Mouse (Mus musculus) liver, embryonic 16.5 days (tissue): Measurements from ENCODE around the gene Bmi1. TPM values are rescaled to one million over a fixed set of nuclear protein-coding genes. Genes with fewer than 3 reads are reported as not detected.

Experiments
- ATAC-seq: fragments of 200-750 bp; cut with Nextera tagmentation; 2 replicates; pipeline ENCODE4 v1.8.0; 2017; ENCODE audit warnings: low read depth, mild to moderate bottlenecking, moderate number of reproducible peaks, moderate library complexity
- H3K27ac ChIP-seq: fragments of 300-500 bp; sonication (generic); 2 replicates; pipeline ENCODE4 v1.5.1; 2014; ENCODE audit warnings: mild to moderate bottlenecking, low read length
- H3K27me3 ChIP-seq: fragments of 300-500 bp; sonication (generic); 2 replicates; pipeline ENCODE4 v1.6.1; 2014; ENCODE audit warnings: low read depth, low read length, mixed read lengths; ENCODE audit not compliant: control insufficient read depth, insufficient read depth
- H3K36me3 ChIP-seq: fragments of 300-500 bp; sonication (generic); 2 replicates; pipeline ENCODE4 v1.6.1; 2014; ENCODE audit warnings: mild to moderate bottlenecking; ENCODE audit not compliant: control insufficient read depth, insufficient read depth
- H3K4me1 ChIP-seq: fragments of 300-500 bp; sonication (generic); 2 replicates; pipeline ENCODE4 v1.6.1; 2014; ENCODE audit warnings: low read depth, low read length, mixed read lengths; ENCODE audit not compliant: control insufficient read depth
- H3K4me2 ChIP-seq: fragments of 300-500 bp; sonication (generic); 2 replicates; pipeline ENCODE4 v1.6.1; 2014; ENCODE audit warnings: low read depth, low read length, mixed read lengths
- H3K4me3 ChIP-seq: fragments of 300-500 bp; sonication (generic); 2 replicates; pipeline ENCODE4 v1.5.1; 2014; ENCODE audit warnings: low read depth, mild to moderate bottlenecking, low read length
- H3K9ac ChIP-seq: fragments of 300-500 bp; sonication (generic); 2 replicates; pipeline ENCODE4 v1.6.1; 2014; ENCODE audit warnings: low read depth, low read length
- H3K9me3 ChIP-seq: fragments of 300-500 bp; sonication (generic); replicated peaks from 2 replicates; pipeline ENCODE4 v1.6.1; 2016; ENCODE audit warnings: low read length; ENCODE audit not compliant: control insufficient read depth
- WGBS: fragments of 180-500 bp; shearing (Covaris S2); extraction: QIAGEN DNeasy Blood & Tissue Kit; methylation state at CpG from one replicate; pipeline ENCODE4 v1.1.7; 2014; ENCODE audit not compliant: insufficient replicate concordance; 5-methylcytosine and 5-hydroxymethylcytosine counted together
- polyA plus RNA-seq: library from polyadenylated mRNA; unstranded; fragments of >200 nt; fragmentation: Nextera tagmentation; extraction: Ambion mirVana; gene quantifications from 2 replicates; pipeline ENCODE4 v1.2.1, GENCODE M21; 2015

The Bmi1 gene
- polyA plus RNA-seq, 1 experiment from 2014 or later = 3.4 TPM

DNA sequence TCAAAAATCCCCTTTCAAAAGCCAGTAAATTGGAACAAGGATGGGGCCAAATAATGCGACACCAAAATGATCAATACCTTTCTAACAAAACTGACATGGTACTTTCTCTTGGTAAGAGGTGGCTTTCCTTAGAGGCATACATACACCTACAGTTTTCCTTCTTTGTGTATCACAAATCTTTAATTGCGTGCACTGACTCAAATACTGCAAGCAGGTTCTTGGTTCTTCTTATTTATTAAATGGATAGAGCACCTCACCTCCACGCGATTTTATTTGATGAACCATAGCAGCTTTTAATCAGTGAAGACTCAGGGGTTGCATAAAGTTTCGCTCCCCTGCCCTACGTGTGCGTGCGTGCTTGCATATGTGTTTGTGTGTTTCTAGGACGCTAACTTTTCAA, 13.9 kb downstream of the Bmi1 start:
- no peak for ATAC-seq
- H3K27ac ChIP-seq = no peak overlapping the region
- no peak overlapping the region for H3K4me2 ChIP-seq
- H3K9me3 ChIP-seq = no peaks in the 10 kb centered on the region
- H3K4me3 ChIP-seq = no peak overlapping the region
- H3K9ac ChIP-seq = no peak overlapping the region
- no peaks in the 10 kb centered on the region for H3K36me3 ChIP-seq
- H3K27me3 ChIP-seq = peaks cover 88% of the 10 kb centered on the region
- WGBS = 3% methylated on average over 9 of the region's 9 CpGs
- H3K4me1 ChIP-seq = peaks cover 15% of the 10 kb centered on the region

- Histone ChIP-seq H3K27ac (no peak overlapping the region), H3K4me3 (no peak overlapping the region), H3K4me2 (no peak overlapping the region), H3K4me1 (peaks cover 15% of the 10 kb centered on the region), H3K9ac (no peak overlapping the region), H3K9me3 (no peaks in the 10 kb centered on the region), H3K27me3 (peaks cover 87% of the 10 kb centered on the region), H3K36me3 (no peaks in the 10 kb centered on the region)
- no peak for ATAC-seq
Measured at GRCm38 (mm10) chr2:18692031-18692430, 15.2 kb downstream of the Bmi1 start.

GRCm38 (mm10) chr2:18692548-18692947, 15.7 kb downstream of the Bmi1 start:
- H3K9me3 ChIP-seq = no peaks in the 10 kb centered on the region
- peaks cover 15% of the 10 kb centered on the region for H3K4me1 ChIP-seq
- WGBS = 2% methylated on average over 1 of the region's 1 CpGs
- H3K4me3 ChIP-seq = no peak overlapping the region
- no peaks in the 10 kb centered on the region for H3K36me3 ChIP-seq
- ATAC-seq = no peak
- no peak overlapping the region for H3K27ac ChIP-seq
- no peak overlapping the region for H3K4me2 ChIP-seq
- H3K27me3 ChIP-seq = peaks cover 82% of the 10 kb centered on the region
- H3K9ac ChIP-seq = no peak overlapping the region

DNA sequence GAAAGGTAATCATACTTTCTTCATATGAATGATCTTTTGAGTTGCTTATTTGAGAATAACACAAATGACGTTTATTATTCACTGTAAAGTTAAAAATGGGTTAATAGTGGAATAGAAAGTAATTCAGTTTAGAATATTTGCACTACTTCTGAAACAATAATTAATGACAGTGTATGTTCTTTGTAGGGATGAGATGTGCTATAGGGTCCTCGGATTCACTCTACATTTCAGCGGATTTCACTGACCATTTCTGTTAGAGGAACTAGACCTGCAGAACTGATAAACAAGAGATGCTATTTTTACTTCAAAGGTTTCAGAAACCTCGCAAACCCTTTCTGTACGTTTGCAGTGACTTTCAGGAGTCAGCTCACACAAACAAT, 16.7 kb downstream of the Bmi1 start:
- Histone ChIP-seq H3K9me3 (no peaks in the 10 kb centered on the region), H3K4me3 (peak overlapping the region; percentile 67), H3K27ac (no peak overlapping the region), H3K4me2 (peak overlapping the region; percentile 76), H3K27me3 (peaks cover 81% of the 10 kb centered on the region), H3K4me1 (peaks cover 15% of the 10 kb centered on the region), H3K9ac (no peak overlapping the region), H3K36me3 (no peaks in the 10 kb centered on the region)
- WGBS = 2% methylated on average over 5 of the region's 5 CpGs
- no peak for ATAC-seq

GRCm38 (mm10) chr2:18693871-18694610, 17.2 kb downstream of the Bmi1 start, which contains the start of gene Spag6:
Gene Spag6, plus strand, starts transcription at chr2:18694032.
- Histone ChIP-seq H3K4me3 (peak within 1 kb of the TSS; percentile 67), H3K4me1 (peaks cover 11% of the 10 kb centered on the region), H3K27me3 (peaks cover 81% of the 10 kb centered on the region), H3K9me3 (no peaks in the 10 kb centered on the region), H3K9ac (peak within 1 kb of the TSS; percentile 54), H3K27ac (peak within 1 kb of the TSS; percentile 17; the same call in 1 of the 2 replicates), H3K36me3 (no peaks in the 10 kb centered on the region), H3K4me2 (peak within 1 kb of the TSS; percentile 76)
- under 1% methylated on average over 58 of the region's 61 CpGs for WGBS
- ATAC-seq = peak; percentile 69

DNA sequence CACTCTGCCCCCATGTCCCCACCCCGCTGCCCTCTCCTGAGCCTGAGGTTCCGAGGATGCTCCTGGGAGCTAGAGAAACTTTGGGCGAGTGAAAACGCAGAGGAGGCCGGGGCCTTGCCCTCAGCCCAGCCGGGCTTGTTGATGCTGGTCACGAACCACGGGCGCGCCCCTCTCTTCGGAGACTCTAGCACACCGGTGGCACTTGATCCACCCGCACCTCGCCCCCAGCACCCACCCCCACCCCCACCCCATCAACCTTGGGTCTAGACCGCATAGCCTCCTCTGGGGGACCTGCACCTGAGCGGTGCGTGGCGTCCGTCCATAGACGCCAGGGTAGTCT, 17.8 kb downstream of the Bmi1 start:
- Histone ChIP-seq H3K9ac (peak overlapping the region; percentile 54), H3K36me3 (no peaks in the 10 kb centered on the region), H3K4me1 (peaks cover 7% of the 10 kb centered on the region), H3K27ac (no peak overlapping the region), H3K27me3 (peaks cover 81% of the 10 kb centered on the region), H3K9me3 (no peaks in the 10 kb centered on the region), H3K4me3 (peak overlapping the region; percentile 67), H3K4me2 (peak overlapping the region; percentile 76)
- 0 out of 2 replicates have a peak, but pooled peaks have one; percentile 4 for ATAC-seq
- WGBS = 3% methylated on average over 20 of the region's 20 CpGs

DNA sequence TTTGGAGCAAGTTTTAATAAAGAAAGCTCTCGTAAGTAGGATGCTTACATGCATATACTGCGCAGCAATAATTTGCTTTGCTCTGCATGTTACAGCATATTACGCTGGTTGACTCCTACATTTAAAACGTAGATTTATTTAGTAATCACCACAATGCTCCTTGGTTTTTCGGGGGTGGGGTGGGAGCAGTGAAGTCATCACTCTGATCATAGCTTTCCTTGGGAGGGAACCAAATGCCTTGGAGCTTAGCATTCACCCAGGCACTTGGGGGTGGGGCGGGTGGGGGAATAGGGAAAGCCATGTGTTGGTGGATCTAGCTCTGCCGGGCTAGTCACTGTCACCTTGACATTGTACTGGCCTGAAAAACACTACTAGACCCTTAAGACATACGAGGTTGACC, 18.3 kb downstream of the Bmi1 start:
- Histone ChIP-seq H3K4me3 (no peak overlapping the region), H3K9me3 (no peaks in the 10 kb centered on the region), H3K4me1 (peaks cover 2% of the 10 kb centered on the region), H3K27me3 (peaks cover 81% of the 10 kb centered on the region), H3K4me2 (no peak overlapping the region), H3K9ac (no peak overlapping the region), H3K36me3 (no peaks in the 10 kb centered on the region), H3K27ac (no peak overlapping the region)
- 3% methylated on average over 8 of the region's 8 CpGs for WGBS
- ATAC-seq = no peak

DNA sequence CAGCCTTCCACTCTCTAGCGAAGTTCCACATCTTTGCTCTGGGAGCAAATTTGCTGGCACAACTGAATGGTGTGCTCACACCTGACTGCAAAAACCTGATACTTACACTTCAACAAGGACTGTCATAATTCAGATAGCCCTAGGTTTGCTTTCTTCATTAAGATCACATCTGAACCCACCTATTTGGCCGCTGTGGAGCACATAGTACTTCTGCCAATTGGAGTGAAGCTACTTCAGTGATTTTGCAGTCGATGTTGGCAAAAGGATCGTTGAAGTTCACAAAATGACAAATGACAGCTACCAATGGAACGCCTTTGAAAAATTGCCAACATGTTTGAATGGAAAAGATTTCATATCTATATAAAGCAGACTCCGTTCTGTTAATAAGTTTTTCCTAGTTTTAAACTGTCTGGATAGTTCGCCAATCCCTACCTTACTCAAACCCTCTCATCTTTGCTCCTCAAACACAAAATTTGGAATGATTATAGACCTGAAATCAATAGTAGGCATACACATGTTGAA, 18.9 kb downstream of the Bmi1 start:
- H3K27me3 ChIP-seq = peaks cover 79% of the 10 kb centered on the region
- no peak overlapping the region for H3K27ac ChIP-seq
- no peaks in the 10 kb centered on the region; the same call in 1 of the 2 replicates for H3K4me1 ChIP-seq
- H3K4me2 ChIP-seq = no peak overlapping the region
- no peaks in the 10 kb centered on the region for H3K9me3 ChIP-seq
- no peak for ATAC-seq
- H3K36me3 ChIP-seq = no peaks in the 10 kb centered on the region
- no peak overlapping the region for H3K9ac ChIP-seq
- 7% methylated on average over 7 of the region's 7 CpGs for WGBS
- H3K4me3 ChIP-seq = no peak overlapping the region

GRCm38 (mm10) chr2:18697591-18698244, 20.9 kb downstream of the Bmi1 start:
- H3K4me2 ChIP-seq = no peak overlapping the region
- H3K9me3 ChIP-seq = no peaks in the 10 kb centered on the region
- peaks cover 74% of the 10 kb centered on the region for H3K27me3 ChIP-seq
- no peak overlapping the region for H3K4me3 ChIP-seq
- no peak for ATAC-seq
- H3K4me1 ChIP-seq = no peaks in the 10 kb centered on the region; the same call in 1 of the 2 replicates
- H3K36me3 ChIP-seq = no peaks in the 10 kb centered on the region
- H3K9ac ChIP-seq = no peak overlapping the region
- no peak overlapping the region for H3K27ac ChIP-seq
- WGBS = 3% methylated on average over 4 of the region's 4 CpGs
